Mouse (Mus musculus) naive thymus-derived CD4-positive, alpha-beta T cell, adult 2 months (primary cell): ENCODE results near the gene Pi4k2a.

Experiments used
- DNase-seq: peaks from one replicate; pipeline ENCODE4 v3.0.0-alpha.2; 2011; ENCODE audit warnings: low read depth

The Pi4k2a gene

DNA sequence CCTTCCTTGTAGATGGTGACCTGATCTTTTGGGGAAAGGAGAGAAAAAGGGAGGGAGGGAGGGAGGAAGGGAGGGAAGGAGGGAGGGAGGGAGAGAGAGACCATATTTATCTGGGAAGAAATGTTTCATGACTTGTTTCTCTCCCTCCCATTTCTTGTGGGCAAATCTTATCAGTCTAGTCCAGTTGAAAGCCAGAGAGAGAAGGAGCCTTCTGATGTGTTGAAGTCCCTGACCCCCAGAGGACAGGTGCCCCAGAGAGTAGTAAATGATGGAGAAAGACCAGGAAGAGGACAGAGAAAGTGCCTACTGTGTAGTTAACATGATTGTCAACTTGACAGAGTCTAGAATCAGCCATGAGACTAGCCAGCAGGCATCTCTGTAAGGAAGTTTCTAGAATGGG lies 44.8 kb downstream of the Pi4k2a start:
- no peak for DNase-seq

DNA sequence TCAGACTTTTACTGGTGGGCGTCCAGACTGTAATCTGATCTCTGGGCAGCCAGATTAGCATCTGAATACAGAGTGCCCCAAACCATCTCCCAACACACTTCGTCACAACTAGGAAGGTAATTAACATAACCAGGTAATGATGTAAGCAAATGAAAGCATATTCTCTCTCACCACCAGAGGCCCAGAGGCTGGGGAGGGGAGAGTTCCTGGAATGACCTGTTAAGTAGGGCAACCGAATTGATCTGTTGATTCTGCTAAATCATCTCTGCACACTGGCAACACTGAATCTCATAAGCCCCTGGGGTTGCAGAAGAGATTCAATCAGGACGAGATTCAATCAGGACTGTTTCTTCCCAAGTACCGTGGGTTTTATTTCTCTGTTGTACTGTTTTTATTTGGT lies 45.9 kb downstream of the Pi4k2a start:
- no peak for DNase-seq

DNA sequence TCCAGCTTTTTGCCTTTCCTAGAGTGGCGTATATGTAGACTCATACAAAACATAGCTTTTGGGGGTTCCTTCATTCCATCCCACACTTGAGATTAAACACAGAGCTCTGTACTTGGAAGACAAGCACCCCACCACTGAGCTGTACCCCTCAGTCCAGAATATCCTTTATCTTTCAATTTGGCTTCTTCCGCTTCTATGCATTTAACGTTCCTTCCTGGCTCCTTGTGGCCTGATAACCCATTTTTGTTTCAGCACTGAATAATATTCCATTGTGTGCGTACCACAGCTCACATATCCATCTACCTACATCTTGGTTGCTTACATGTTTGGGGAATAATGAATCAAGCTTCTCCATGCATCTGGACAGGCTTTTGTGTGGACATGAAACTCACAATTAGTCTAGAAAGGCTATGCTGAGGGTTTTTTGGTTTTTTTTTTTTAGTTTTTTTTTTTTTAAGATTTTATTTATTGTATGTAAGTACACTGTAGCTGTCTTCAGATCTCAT lies 47.0 kb downstream of the Pi4k2a start:
- DNase-seq: no peak

DNA sequence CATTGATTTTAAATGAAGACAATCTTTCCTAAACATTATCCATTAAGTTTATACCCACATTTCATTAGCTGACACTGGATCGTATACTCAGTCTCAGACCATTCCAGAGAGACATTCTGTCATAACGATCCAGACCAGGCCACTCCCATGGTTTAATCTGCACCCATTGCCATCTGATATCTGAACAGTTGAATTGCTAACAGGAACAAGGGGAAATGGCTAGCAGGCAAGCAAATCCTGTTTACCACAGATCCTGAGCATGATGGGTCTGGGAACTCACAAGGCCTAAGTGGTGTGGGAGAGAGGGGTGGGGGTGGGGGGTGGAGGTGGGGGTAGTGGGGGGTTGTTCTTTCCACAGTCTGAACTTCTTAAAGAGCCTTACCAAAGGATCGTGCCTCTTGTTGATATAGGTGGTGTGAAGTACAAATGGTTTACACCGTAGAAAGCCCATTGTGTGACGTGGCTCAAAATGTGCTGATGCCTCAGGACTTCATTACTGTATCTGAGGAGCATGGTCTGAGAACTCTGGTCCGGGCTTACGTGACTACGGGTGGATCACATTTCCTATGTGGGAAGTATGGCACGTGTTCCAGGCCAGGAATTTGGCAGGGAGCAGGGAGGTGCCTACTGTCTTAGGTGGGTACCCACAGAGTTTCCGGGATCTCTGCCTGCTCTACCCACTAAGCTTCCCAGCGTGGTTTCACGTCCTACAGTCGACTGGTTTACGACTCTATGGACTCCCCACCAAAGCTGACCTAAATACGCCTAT lies 48.4 kb downstream of the Pi4k2a start:
- DNase-seq: no peak

DNA sequence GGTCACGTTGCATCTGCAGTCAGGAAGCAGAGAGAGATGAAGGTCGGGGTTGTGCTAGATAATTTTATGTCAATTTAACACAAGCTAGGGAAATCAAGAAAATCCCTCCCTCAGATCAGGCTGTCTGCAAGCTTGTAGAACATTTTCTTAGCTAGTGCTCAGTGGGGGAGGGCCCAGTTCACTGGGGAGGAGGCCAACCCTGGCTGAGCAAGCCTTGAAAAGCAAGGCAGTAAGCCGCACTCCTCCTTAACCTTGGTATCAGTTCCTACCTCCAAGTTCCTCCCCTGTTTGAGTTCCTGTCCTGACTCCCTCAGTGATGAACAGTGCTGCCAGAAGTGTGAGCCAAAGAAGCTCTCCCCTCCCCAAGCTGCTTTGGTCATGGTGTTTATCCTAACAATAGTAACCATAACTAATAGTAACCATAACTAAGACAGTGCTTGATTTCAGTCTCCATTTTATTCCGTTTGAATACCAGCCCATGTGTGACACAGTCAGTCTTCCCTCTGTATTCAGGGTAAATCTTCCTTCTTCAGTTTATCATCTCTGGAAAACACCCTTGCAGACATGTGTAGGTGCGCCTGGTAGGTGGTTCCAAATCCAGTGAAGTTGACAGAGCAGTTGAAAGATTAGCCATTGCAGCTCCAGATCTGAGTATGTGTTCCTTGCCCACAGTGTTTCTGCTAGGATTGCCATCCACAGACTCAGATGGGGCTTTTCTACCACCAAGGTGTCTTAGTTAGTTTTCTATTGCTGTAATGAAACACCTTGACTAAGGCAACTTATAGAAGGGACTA lies 49.7 kb downstream of the Pi4k2a start:
- no peak for DNase-seq

DNA sequence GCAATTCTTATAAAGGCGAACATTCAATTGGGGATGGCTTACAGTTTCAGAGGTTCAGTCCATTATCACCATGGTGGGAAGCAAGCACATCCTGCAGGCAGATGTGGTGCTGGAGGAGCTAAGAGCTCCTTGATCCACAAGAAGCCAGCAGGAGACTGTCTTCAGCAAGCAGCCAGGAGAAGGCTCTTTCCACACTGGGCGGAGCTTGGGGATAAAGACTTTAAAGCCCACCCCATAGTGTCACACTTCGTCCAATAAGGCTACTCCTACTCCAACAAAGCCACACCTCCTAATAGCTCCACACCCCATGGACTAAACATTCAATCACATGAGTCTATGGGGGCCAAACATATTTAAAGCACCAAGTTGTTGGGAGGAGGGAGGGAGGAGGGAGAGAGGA lies 51.7 kb downstream of the Pi4k2a start:
- no peak for DNase-seq

DNA sequence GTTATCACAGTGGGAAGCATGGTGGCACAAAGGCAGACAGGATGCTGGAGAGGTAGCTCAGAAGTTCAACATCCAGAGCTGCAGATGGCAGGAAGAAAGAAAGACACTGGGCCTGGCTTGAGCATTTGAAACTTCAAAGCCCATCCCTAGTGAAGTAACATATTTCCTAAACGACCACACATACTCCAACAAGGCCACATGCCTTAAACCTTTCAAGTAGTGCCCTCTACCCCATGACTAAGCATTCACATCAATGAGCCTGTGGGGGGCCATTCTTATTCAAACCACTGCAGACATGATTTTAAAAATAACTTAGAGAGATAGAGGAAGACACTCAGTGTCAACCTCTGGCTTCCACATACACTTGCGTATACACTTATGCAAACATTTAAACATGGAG lies 52.5 kb downstream of the Pi4k2a start:
- no peak for DNase-seq

DNA sequence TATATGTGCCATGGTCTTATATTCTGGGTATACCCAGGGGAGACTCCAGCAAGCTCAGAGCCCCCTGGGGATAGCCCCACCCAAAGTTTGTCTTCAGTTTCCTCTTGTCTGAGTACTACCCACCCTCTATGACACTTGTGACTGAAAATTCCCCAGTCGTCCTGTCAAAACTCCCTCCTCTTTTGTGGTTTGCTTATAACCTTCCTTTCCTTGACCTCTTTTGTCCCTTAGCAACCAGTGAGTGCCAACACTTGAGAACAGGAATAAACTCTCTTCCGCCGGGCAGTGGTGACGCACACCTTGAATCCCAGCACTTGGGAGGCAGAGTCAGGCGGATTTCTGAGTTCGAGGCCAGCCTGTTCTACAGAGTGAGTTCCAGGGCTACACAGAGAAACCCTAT lies 53.8 kb downstream of the Pi4k2a start:
- DNase-seq: no peak

DNA sequence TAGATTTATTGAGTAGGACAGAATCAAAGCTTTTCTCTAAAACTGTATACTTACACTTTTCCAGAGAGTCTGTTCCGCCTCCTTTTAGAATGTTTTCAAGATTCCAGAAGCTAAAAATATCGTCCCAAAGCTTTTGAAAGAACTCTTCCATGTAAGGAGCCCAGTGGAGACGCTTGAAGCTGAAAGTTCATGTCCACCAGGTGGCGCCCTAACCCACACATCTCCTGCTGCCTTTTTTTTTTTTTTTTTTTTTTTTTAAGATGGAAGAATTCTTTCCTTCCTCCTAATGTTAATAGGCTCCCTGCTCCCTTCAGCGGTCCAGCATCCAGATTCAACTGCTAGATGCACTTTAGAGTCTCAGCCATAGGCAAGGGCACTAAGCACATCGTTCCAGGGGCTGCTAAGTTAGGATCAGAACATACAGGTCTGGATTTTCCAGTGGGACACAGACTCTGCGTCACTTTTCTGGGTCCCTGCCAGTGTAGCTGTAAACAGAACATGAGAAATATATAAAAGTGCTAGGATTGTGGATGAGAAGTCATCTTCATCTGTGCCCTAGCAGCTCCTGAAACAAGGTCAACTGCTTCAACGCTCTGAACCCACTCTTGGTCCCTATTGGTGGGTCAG lies 54.4 kb downstream of the Pi4k2a start:
- DNase-seq: peak; percentile 91

DNA sequence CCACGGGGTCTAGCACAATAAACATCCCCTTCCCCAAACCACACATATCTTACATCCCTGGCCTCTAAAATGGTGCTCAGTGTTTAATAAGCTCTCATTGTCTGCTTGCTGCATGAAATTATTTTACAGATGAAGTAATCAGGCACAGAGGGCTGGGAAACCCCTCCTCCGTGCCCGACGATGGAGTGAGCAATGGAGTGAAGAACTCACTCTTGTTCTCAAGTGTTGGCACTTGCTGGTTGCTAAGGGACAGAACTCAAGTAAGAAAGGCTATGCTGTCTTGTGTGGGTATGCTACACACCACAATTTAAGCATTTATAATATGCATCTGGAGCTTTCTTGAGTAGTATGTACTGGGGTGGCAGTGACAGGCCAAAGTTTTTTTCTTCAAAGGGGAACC lies 54.9 kb downstream of the Pi4k2a start:
- DNase-seq: no peak

DNA sequence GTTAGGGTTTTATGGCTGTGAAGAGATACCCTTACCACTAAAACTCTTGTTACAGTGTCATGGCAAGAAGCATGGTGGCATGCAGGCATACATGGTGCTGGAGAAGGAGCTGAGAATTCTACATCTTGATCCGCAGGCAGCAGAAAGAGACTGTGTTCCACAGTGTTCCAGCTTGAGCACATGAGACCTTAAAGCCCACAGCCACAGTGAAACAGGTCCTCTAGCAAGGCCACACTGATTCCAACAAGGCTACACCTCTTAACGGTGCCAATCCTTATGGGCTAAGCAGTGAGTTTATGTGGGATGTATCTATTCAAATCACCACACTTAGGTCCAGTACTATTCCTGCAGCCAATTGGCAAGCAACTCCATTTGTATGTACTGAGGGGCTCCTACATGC lies 55.5 kb downstream of the Pi4k2a start:
- DNase-seq: no peak

DNA sequence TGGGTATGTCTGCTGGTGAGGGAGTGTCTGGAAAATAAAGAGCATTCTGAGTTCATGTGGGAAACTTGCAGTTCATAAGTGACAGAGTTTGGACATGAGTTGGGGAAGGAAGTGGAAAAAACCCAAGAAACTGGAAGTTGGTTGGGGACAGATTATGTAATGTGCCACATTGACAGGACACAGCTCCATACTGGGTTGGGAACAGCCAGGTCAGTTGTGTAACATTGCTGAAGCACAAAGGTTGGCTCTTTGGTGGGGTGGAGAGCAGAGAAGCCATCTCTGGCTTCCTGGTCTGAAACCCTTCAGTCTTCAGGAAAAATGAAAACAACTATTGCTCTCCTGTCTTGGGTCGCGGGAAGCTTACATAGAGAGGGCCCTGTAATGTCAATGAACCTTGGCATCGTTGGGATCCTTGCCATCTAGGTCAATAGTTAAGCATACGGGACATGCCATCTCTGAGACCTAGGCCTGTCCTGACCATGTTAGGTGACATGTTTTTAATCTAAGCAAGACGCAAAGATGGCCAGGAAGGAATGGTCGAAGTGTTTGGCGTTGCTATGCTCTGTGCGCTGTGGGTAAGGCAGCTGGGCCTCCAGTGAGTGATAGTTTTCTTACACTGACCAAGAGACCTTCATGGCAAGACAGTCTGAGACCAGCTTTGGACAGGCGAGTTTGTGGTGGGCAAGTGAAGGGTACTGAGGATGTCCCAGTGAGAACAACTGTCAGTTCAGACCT lies 56.2 kb downstream of the Pi4k2a start:
- DNase-seq: no peak

DNA sequence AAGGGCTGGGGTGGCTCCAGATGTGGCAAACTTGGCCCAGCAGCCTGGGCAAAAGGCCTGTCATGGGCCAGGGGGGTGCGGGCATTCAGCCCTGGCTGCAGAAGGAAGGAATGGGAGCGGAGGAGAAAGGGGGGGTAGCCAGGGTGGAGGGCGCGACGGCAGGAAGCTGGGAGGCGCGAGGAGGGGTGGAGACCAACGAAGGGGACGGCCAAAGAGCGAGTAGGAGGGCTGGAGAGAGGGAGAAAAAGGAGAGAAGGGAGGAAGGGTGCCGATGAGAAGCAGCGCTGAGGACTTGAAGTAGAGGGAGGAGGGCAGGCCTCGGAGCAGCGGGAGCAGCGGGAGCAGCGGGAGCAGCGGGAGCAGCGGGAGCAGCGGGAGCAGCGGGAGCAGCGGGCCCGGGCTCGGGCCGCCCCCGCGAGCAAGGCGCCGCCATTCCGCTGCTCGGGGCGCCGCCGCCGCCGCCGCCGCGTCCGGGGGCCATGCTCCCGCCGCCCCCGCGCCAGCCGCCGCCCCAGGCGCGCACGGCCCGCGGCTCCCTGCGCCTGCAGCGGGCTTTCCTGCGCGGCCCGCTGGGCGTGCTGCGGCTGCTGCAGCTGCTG lies 57.0 kb downstream of the Pi4k2a start, which contains the start of gene Marveld1:
Gene Marveld1 (plus strand): TSS at position 231 of the 599 bp plus-strand sequence.
- DNase-seq: peak; percentile 60

DNA sequence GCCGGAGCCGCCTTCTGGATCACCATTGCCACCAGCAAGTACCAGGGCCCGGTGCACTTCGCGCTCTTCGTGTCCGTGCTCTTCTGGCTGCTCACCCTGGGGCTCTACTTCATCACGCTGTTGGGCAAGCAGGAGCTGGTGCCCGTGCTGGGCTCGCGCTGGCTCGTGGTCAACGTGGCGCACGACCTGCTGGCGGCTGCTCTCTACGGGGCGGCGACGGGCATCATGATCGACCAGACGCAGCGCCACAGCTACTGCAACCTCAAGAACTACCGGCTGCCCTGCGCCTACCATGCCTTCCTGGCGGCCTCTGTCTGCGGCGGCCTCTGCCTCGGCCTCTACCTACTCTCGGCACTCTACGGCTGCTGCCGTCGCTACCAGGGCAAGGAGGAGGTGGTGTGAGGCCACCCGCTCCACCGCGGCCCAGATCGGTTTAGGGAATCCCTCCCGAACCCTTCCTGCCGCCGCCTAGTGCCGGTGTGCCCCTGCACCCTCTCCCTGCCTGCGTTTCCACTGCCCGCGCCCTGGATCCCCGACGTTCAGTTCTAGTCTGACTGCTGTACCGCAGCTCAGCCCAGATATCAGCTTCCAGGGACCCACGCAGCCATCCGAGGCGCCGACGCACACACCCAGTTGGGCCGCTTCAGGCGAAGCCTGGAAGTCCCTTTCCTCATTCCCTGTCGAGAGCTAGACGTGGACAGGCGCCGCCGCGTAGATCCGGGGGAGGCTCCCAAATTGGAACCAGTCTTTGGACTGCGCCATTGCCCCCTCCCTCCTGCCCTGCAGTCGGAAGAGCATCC lies 57.7 kb downstream of the Pi4k2a start:
- DNase-seq: peak; percentile 61

DNA sequence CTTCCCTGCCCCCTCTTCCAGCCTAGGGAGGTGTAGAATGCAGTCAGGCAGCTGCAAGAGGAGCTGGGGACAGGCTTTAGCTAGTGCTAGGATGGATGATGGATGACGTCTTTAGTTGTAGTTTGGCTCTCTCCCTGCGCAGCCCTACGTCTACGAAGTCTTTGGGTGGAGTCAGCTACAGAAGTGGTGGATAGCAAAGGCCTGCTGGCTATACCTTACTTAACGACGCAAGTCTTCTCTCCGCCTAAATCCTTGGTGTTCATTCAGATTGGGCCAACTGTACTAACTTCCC lies 58.2 kb downstream of the Pi4k2a start:
- no peak for DNase-seq

DNA sequence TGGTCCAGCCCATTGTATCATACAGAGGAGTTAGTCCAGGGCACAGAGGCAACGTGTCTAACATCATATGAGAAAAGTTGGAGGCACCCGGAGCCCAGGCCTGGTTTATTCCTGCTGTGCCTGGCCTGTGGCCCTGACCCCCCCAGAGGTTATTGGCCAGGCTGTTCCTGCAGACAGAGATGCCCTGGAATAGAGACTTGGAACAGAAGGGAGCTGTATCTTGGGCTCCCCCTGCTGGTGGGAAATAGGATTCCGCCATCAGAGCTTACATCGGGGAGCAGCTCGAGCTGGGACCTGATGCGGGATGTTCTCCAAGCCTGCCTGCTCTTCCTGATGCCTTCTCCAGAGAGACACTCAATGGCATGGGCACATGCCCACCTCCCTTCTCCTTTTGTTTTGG lies 61.7 kb downstream of the Pi4k2a start:
- DNase-seq: peak; percentile 87

DNA sequence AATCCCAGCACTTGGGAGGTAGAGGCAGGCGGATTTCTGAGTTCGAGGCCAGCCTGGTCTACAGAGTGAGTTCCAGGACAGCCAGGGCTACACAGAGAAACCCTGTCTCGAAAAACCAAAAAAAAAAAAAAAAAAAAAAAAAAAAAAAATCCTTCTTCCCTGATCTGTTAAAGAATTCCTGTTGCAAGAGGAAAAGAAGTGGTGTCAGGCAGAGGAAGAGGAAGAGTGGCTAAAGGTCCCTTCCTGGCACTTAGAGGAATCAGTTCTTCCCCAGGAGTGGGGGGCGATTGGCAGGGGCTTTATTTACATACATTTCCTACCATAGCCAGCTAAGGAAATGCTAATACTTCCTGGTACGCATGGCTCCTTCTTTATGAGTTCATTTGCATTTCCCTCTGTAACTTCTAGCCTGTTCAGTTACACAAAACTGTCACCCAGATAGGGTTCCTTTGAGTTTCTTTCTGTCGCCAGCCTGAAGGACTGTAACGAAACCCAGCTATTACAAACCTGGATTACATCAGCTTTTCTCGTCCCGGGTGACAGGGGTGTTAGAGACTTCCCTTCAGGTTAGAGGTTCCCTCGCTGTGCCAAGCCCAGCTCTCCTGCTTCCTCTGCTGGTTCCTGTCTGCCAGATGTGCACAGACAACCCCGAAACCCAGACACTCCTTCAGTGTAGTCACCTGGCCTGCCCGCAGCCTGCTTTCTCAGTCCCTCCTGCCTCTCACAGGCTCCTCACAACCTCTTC lies 67.4 kb downstream of the Pi4k2a start:
- no peak for DNase-seq

DNA sequence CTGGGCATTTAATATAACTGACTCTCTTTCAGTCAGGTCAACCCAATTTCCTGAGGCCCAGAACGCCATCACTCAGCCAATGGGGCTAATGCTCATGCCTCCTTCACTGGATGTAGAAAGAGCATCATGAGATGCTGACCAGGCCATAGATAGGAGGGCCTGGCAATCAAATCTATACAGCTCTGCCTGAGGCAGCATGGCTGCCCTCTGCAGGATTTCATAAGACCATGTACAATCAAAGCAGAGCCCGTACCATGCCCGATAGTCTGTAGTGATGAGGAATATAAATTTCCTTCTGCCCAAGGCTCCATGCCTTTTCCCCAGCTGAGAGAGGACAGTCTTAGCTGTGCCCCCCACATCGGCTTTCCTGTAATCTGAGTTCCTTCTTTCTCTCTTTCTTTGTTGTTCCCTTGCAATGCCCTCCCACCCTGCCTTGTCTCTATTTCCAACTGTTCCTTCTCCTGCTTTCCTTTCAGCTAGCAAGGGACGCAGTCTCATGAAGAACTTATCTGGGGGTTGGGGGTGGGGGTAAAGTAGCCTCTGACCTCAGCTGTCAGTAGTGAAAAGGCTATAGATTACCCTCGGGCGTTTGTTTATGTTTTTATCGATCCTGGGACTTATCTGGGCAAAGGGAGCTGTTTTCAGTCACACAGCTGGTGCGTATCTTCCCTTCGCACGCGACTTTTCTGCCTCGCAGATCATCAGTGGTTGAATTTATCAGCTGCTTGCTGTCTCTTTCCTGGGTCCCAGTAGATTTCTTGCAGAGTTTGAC lies 68.2 kb downstream of the Pi4k2a start:
- DNase-seq: no peak

DNA sequence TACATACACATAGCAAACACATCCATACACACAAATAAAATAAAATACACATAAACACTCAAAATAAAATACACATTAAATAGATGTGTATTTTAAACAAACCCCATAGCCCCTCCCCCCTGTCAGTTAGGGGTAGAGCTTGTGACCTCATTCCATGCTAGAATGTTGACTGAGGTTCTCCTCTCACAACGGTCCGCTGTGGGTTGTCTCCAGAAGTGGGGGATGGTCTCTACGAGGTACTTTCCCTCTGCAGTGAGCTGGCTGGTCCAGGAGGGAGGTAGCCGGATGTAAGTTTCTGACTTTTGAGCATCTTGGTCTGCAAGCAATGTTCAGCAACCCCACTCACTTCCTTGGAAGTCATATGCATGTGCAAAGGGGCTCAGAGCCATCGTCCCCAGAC lies 73.5 kb downstream of the Pi4k2a start, which contains the start of gene Zfyve27:
Gene Zfyve27 (plus strand): TSS at position 188 of the 400 bp plus-strand sequence.
- DNase-seq: no peak
